Mouse (Mus musculus): ENCODE data around the gene Dyrk1a.

Gene Dyrk1a

DNA sequence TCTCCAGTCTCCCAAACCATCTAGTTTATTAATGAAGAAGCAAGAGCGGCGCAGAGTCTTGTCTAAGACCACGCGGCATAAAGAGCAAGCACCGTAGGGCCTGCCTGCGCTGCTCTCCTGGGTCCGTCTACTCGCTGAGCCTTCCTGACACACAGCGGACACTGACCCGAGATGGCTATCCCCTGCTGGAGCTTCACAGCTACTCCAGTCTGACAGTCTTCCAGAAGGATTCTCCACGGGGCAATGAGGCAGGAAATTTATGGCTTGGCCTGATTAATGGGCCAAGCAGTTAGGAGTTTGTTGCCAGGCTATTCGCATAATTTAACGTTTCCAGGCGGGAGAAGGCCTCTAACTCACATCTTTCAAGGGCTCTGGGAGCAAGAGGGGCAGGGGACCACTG is 144.7 kb downstream of the Dyrk1a start:
- DNase-seq (ENCODE audit: low spot score) = peak; percentile 12

DNA sequence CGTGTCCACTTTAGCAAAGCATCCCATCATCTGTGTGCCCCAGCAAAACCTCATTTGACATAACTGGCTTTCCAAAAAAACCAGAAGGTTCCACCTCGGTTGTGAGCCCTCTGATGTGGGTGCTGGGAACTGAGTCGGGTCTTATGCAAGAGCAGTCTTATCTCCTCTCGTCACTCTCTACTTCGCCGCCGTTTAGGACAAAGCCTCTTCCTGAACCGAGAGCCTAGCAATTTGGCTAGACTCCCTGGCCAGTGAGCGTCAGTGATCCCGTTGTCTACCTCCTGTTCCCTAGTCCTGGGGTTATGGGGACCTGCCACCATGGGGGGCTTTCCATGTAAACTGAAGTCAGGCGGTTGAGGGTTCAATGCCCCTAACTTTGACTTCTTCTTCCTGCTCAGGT is 147.2 kb downstream of the Dyrk1a start:
- no peak for DNase-seq (ENCODE audit: low spot score)

DNA sequence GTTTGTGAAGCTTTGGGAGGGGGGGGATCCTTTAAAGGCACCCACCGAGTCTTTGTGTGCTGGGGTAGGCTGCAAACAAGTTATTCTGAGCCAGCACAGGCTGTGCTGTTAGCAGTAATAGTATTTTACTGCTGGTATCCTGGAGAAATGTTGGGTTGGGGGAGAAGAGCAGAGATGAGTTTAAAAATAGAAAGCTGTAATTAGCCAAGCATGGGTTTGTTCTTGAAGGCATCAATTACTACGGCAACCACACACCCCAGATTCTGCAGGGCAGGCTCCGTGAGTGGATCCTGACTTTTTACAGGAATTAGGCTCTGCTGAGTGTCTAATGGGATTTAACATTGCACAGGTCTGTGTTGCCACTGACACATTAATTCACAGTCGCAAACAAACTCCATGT is 149.1 kb downstream of the Dyrk1a start:
- DNase-seq (ENCODE audit: low spot score) = no peak

DNA sequence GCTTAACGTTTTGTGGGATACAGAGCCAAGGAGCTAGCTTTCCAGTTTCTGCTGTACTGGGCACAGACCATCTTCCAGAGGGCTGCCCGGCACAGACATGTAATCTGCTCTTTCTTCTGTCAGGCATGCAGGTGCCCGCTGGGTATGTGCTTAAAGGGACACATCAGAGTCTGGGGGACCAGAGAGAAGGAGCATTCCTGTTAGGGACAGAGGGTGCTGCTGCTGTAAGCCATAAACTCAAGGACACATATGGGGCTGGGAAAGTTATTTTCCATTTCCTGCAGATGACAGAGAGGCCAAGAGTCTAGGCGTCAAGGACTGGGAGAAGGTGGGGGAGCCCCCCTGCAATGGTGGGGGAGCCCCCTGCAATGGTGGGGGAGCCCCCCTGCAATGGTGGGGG is 149.7 kb downstream of the Dyrk1a start:
- no peak for DNase-seq (ENCODE audit: low spot score)

DNA sequence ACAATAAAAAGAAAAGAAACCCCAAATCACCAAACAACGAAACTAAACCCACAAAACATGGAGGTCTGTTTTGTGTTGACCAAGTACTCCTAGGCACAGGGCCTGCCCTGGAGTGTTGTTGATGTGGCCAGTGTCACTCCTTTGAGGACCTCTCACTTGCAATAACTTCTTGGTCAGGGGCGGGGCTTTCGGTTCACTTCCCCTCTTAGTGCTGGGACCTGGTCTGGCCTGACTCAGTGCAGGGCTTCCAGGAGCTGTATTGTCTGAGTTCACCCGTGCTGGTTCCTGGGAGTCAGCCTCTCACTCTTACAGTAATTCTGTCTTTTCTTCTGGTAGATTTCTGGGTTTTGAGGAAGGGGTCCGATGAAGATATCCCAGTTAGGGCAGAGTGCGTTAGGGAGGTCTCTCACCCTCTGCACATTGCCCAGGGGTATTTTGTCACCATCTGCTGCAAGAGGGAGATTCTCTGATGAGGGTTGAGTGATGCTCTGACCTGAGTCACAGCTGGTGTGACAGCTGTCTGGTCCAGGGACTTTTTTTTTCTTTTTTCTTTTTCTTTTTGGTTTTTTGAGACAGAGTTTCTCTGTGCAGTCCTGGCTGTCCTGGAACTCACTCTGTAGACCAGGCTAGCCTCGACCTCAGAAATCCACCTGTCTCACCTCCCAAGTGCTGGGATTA is 150.8 kb downstream of the Dyrk1a start:
- DNase-seq (ENCODE audit: low spot score) = no peak

DNA sequence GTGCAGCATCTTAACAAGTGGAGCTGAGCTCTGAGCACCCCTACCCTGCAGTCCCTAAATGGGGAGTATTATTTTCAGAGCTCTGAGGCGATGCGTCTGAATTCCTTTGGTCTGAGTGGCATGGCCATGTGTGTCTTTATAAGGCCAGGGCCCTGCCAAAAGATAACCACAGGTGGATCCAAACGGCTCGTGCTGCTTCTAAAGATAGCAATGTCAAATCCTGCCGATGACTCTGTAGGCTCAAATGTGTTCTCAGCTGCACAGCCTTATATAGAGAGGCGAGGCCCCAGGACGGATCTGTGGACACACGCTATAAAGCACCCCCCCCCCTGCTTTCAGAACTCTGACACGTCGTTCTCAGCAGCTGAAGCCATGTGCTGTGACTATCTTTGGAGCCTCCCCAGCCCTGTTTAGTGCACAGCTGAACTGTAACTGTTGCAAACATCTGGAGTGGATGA is 151.8 kb downstream of the Dyrk1a start:
- DNase-seq (ENCODE audit: low spot score) = no peak

DNA sequence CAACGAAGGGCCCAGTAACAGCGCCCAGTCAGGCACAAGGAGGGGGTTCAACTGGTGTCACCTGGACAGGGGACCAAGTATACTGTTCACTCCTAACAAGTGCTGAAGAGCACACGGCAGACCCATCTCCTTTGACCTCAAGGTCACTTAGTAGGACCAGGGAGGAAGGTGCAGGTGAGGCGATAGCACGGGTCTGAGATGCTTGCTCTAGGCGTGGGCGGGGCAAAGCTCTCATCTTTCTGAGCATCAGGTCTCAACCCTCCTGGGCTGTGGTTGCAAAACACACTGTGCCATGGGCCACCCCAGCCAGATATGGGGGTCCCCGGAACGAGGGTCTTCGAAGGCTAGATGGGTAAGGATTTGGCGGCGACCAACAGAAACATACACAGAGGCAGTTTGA is 153.1 kb downstream of the Dyrk1a start:
- DNase-seq (ENCODE audit: low spot score) = no peak

DNA sequence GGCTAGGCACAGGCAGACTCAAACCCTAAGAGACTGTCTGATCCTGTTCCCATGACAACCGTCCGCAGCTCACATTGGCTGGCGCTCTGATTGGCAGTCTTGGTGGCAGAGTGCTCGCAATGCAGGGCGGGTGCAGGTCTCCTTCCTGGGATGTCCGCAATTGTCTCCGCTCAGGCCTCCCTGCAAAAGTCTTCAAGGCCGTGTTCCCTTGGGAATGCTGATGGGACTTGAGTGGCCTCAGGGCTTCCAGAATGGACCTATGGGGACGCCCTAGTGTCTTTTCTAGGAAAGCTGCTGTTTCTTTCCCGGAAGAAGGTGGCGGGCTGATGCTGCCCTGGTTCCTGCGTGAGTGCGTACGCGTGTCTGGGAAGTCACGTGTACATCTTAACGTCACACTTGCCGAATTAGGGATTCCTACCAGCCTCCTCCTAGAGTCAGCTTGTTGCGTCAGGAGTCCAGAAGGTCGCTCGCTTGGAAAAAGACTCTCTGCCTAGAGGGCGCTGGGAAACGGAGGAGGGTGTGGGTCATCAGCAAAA is 154.3 kb downstream of the Dyrk1a start:
- DNase-seq (ENCODE audit: low spot score) = peak; percentile 71

DNA sequence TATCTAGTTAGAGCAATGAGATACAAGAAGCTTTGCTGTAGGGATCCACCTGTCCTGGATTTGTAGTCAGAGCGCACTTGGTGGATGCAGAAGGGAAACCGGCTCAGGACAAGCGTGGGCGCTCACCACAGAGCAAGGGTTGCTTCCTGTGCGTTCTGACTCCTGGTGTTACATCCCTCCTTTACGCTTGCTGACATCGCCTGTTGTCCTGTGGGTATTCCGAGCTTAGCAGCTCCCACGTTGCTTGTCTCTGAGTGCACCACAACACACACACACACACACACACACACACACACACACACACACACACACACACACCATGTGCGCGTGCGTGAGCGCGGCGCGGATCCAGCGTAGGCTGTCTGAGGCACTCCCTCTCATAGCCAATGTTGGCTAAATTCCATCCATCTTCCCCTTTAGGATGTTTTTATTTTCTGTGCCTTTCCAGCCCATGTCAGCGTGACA is 155.0 kb downstream of the Dyrk1a start:
- no peak for DNase-seq (ENCODE audit: low spot score)

DNA sequence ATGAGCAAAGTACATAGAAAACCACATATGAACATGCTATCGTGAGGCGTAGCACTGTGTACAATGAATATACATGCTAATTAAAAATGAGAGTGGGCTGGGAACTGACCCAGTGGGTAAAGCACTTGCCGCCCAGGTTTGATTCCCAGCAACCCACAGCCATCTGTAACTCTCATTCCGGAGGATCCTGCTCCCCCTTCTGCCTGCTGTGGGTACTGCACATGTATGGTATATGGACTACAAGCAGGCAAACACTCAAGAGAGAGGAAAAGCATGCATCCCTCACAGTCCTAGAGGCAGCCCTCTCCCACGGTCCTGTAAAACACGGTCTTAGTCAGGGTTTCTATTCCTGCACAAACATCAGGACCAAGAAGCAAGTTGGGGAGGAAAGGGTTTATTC is 159.4 kb downstream of the Dyrk1a start:
- no peak for DNase-seq (ENCODE audit: low spot score)

DNA sequence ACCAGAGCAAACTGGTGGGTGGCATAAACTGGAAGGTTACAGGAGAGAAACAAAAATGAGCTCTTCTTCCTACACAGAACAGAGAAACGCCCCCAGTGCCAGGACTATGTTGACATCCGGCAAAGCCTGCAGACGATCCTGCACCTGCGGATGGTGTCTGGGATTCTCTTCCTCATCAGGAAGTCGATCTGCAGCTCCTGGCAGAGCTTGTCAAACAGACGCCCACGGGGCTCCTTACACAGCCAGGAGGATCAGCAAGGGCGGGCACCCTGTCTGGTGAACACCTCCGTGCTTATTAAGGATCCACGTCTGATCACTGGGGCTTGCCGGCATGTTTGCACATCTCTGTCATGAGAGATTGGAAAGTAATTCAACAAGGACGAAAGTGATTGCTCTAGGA is 161.2 kb downstream of the Dyrk1a start:
- DNase-seq (ENCODE audit: low spot score) = no peak

DNA sequence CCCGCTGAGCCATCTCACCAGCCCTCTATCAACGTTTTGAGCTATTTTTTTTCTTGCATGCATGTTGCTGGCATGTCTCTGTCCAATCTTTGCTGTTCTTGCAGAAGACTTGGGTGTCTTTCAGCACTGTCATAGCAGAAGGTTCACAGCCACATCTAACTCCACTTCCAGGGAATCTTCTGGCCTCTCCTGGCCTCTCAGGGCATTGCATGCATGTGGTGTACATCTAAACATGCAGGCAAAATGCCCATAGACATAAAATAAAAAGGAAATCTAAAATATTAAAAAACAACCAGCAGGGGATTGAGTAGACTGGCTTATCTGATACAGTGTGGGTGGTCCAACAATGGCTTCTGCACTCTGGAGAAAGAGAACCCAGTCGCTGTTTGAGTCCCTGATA is 165.7 kb downstream of the Dyrk1a start:
- no peak for DNase-seq (ENCODE audit: low spot score)

DNA sequence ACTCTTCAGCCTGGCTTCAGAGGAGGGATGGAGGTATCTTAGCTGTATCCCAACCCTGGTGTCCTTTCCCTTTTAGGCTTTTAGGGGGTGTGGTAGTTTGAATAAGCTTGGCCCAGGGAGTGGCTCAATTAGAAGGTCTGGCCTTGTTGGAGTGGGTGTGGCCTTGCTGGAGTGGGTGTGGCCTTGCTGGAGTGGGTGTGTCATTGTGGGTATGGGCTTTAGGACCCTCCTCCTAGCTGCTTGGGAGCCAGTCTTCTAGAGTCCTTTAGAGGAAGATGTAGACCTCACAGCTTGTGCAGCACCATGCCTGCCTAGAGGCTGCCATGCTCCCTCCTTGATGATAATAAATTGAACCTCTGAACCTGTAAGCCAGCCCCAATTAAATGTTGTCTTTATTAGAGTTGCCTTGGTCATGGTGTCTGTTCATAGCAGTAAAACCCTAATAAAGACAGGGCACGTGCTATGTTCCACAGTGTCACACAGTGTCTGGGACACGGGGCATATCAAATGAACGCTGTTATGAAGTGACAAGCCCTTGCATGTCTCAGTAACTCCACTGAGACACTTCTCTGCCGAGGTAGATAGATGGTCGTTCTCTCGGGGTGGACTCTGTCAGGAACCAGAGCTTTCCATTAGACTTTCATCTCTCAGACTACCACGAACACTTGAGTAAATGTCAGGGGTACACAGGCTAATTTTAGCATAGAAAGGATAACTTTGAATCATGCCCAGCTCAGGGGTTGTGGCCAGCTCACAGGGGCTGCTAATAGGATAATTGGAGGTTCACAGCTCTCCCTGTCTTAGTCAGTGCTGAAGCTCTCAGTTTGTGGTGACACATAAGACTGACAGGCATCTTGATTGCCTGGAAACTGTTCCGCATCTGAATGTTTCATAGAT is 166.9 kb downstream of the Dyrk1a start:
- no peak for DNase-seq (ENCODE audit: low spot score)

DNA sequence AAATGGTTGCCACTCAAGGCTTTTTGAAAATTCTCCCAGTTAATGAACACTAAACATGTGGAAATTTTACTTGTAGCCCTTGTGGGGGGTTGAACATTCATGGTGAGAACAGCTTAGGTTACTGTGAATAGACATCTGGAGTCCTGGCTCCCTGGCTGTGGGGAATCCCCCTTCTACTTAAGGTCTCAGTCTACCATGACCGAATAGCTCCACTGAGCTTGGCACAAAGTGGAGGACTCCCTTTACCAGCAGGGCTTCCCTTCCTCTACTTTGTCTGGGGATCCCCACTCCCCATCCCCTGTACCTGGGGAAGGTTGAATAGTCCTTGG is 167.5 kb downstream of the Dyrk1a start:
- DNase-seq (ENCODE audit: low spot score) = no peak

DNA sequence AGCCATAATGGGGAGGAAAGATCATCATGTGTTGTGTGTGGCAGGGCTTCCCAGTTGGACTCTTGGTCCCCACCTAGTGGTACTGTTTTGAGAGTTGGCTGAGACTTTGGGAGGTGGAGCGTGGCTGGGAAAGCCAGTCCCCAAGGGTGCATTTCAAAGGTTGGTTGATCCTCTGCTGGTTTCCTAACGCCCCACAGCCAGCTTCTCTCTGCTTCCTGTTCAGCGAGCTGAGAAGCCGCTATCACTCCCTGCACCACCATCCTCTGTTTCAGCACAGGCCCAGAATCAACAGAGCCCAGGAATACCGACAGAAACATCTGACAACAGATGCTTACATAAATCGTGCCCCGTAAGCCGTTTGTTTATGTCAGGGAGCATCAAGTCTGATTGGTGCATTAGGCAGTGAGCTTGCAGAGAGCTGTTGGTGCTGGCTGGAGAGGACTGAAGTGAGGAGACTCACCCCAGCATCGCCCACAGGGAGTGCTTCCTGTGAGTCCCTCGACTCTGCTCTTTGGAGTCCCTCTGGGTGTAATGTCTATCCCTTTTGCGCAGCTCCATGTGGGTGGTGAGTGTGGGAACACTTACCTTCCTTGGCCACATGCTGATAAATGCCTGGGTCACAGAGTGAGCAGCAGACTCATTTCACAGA is 174.2 kb downstream of the Dyrk1a start:
- DNase-seq (ENCODE audit: low spot score) = peak; percentile 26

DNA sequence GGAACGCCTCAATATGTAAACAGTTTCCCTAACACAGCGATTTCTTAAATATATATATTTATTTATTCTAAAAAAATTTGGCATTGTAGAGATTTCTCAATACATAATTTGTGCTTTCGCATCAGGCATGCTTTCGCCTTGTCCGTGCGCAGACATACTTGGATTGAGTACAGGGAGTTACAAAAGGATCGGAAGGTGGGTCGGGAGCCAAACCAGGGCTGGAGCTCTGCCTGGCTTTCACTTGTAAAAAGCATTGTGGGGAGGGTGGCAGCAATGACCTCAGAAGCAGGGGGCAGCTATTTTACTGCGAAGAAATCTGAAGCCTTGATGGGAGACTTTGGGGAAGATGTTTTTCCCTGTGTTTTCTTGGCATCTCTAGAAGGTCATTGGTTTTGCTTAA is 175.2 kb downstream of the Dyrk1a start:
- DNase-seq (ENCODE audit: low spot score) = peak; percentile 43
